Mouse (Mus musculus): ENCODE data around the gene Zmynd8. TPM values are rescaled to one million over a fixed set of nuclear protein-coding genes. Genes with fewer than 3 reads are reported as not detected.

Zmynd8 gene
- total RNA-seq, 1 experiment: 49.7 TPM

- Histone ChIP-seq H3K36me3 (ENCODE audit: control insufficient read depth, insufficient read depth, low read length, poor library complexity, severe bottlenecking) (peaks cover 73% of the 10 kb centered on the region), H3K27ac (ENCODE audit: insufficient read depth, low read depth, low read length, poor library complexity, severe bottlenecking) (peak overlapping the region; percentile 36; the same call in 1 of the 2 replicates)
Measured at GRCm38 (mm10) chr2:165820504-165821095, 78.2 kb downstream of the Zmynd8 start.

GRCm38 (mm10) chr2:165820073-165820472, 78.7 kb downstream of the Zmynd8 start:
- Histone ChIP-seq H3K4me1 (ENCODE audit: control insufficient read depth in 2 of 2, insufficient read depth in 2 of 2, low read length in 2 of 2, poor library complexity in 1 of 2) (peaks cover 4 to 34% of the 10 kb centered on the region in 2 experiments; a peak in 3 of 4 replicates), H3K4me3 (ENCODE audit: insufficient read depth in 1 of 2, low read depth in 1 of 2, low read length in 2 of 2, poor library complexity in 1 of 2, severe bottlenecking in 1 of 2) (no peak overlapping the region), H3K27ac (ENCODE audit: insufficient read depth, low read depth, low read length, poor library complexity, severe bottlenecking) (peak overlapping the region; percentile 24; the same call in 1 of the 2 replicates), H3K9ac (ENCODE audit: insufficient read depth, low read depth, low read length, poor library complexity, severe bottlenecking) (no peak overlapping the region), H3K9me3 (ENCODE audit: control insufficient read depth, insufficient read depth, low read depth, low read length) (no peaks in the 10 kb centered on the region), H3K36me3 (ENCODE audit: control insufficient read depth, insufficient read depth, low read length, poor library complexity, severe bottlenecking) (peaks cover 73% of the 10 kb centered on the region)
- TF ChIP-seq HCFC1 (IDR thresholded peaks at IDR 0.05; ENCODE audit: borderline replicate concordance, insufficient read depth, low read length): no peak
- no peak for TF ChIP-seq ZC3H11A (IDR thresholded peaks at IDR 0.05; ENCODE audit: borderline replicate concordance, low read depth, low read length)
- no peak for TF ChIP-seq MAFK (IDR thresholded peaks at IDR 0.05; ENCODE audit: insufficient read depth, low read depth, low read length)
- TF ChIP-seq CHD2 (IDR thresholded peaks at IDR 0.05; ENCODE audit: low read depth, low read length): no peak
- no peak for TF ChIP-seq ZNF384 (IDR thresholded peaks at IDR 0.05; ENCODE audit: low read depth, low read length)
- in situ Hi-C loops (cut with MboI; ENCODE audit: low sequenced_read_pairs in 2 of 2, unreplicated experiment in 2 of 2): loop anchor here in 1 of 2 experiments (10.0 kb wide), 1 partner anchor 85 kb away; no protein-coding TSS in a partner anchor
- no peak for DNase-seq (ENCODE audit: low read depth, low spot score)

More at GRCm38 (mm10) chr2:165820504-165821095, 78.2 kb downstream of the Zmynd8 start:
- H3K9me3 ChIP-seq (ENCODE audit: control insufficient read depth, insufficient read depth, low read depth, low read length): no peaks in the 10 kb centered on the region
- no peak overlapping the region for H3K9ac ChIP-seq (ENCODE audit: insufficient read depth, low read depth, low read length, poor library complexity, severe bottlenecking)
- in situ Hi-C loops (cut with MboI; ENCODE audit: low sequenced_read_pairs in 2 of 2, unreplicated experiment in 2 of 2): loop anchor here in 1 of 2 experiments (10.0 kb wide), 1 partner anchor 84 kb away; no protein-coding TSS in a partner anchor
- peaks cover 4 to 37% of the 10 kb centered on the region in 2 experiments; a peak in 3 of 4 replicates for H3K4me1 ChIP-seq (ENCODE audit: control insufficient read depth in 2 of 2, insufficient read depth in 2 of 2, low read length in 2 of 2, poor library complexity in 1 of 2)
- TF ChIP-seq HCFC1 (IDR thresholded peaks at IDR 0.05; ENCODE audit: borderline replicate concordance, insufficient read depth, low read length): no peak
- no peak for TF ChIP-seq MAFK (IDR thresholded peaks at IDR 0.05; ENCODE audit: insufficient read depth, low read depth, low read length)
- TF ChIP-seq ZNF384 (IDR thresholded peaks at IDR 0.05; ENCODE audit: low read depth, low read length): no peak
- TF ChIP-seq ZC3H11A (IDR thresholded peaks at IDR 0.05; ENCODE audit: borderline replicate concordance, low read depth, low read length): no peak
- no peak for TF ChIP-seq CHD2 (IDR thresholded peaks at IDR 0.05; ENCODE audit: low read depth, low read length)
- DNase-seq (ENCODE audit: low read depth, low spot score): no peak
- H3K4me3 ChIP-seq (ENCODE audit: insufficient read depth in 1 of 2, low read depth in 1 of 2, low read length in 2 of 2, poor library complexity in 1 of 2, severe bottlenecking in 1 of 2): no peak overlapping the region

GRCm38 (mm10) chr2:165818985-165819948, 79.5 kb downstream of the Zmynd8 start:
- no peak for TF ChIP-seq ZNF384 (IDR thresholded peaks at IDR 0.05; ENCODE audit: low read depth, low read length)
- no peak for TF ChIP-seq HCFC1 (IDR thresholded peaks at IDR 0.05; ENCODE audit: borderline replicate concordance, insufficient read depth, low read length)
- TF ChIP-seq CHD2 (IDR thresholded peaks at IDR 0.05; ENCODE audit: low read depth, low read length): no peak; the same call in 1 of the 2 replicates
- no peak for TF ChIP-seq MAFK (IDR thresholded peaks at IDR 0.05; ENCODE audit: insufficient read depth, low read depth, low read length)
- 0 out of 2 replicates have a peak, but pooled peaks have one; percentile 12 for TF ChIP-seq ZC3H11A (IDR thresholded peaks at IDR 0.05; ENCODE audit: borderline replicate concordance, low read depth, low read length)
- H3K4me3 ChIP-seq (ENCODE audit: insufficient read depth in 1 of 2, low read depth in 1 of 2, low read length in 2 of 2, poor library complexity in 1 of 2, severe bottlenecking in 1 of 2): no peak overlapping the region
- H3K27ac ChIP-seq (ENCODE audit: insufficient read depth, low read depth, low read length, poor library complexity, severe bottlenecking): no peak overlapping the region
- peaks cover 73% of the 10 kb centered on the region for H3K36me3 ChIP-seq (ENCODE audit: control insufficient read depth, insufficient read depth, low read length, poor library complexity, severe bottlenecking)
- in situ Hi-C loops (cut with MboI; ENCODE audit: low sequenced_read_pairs in 2 of 2, unreplicated experiment in 2 of 2): no loop called here
- H3K4me1 ChIP-seq (ENCODE audit: control insufficient read depth in 2 of 2, insufficient read depth in 2 of 2, low read length in 2 of 2, poor library complexity in 1 of 2): peaks cover 4 to 33% of the 10 kb centered on the region in 2 experiments; a peak in 3 of 4 replicates
- peak; percentile 75 for DNase-seq (ENCODE audit: low read depth, low spot score)
- no peaks in the 10 kb centered on the region for H3K9me3 ChIP-seq (ENCODE audit: control insufficient read depth, insufficient read depth, low read depth, low read length)
- H3K9ac ChIP-seq (ENCODE audit: insufficient read depth, low read depth, low read length, poor library complexity, severe bottlenecking): no peak overlapping the region

- Histone ChIP-seq H3K9ac (ENCODE audit: insufficient read depth, low read depth, low read length, poor library complexity, severe bottlenecking) (no peak overlapping the region), H3K9me3 (ENCODE audit: control insufficient read depth, insufficient read depth, low read depth, low read length) (no peaks in the 10 kb centered on the region), H3K4me3 (ENCODE audit: insufficient read depth in 1 of 2, low read depth in 1 of 2, low read length in 2 of 2, poor library complexity in 1 of 2, severe bottlenecking in 1 of 2) (no peak overlapping the region), H3K36me3 (ENCODE audit: control insufficient read depth, insufficient read depth, low read length, poor library complexity, severe bottlenecking) (peaks cover 80% of the 10 kb centered on the region), H3K27ac (ENCODE audit: insufficient read depth, low read depth, low read length, poor library complexity, severe bottlenecking) (no peak overlapping the region), H3K4me1 (ENCODE audit: control insufficient read depth in 2 of 2, insufficient read depth in 2 of 2, low read length in 2 of 2, poor library complexity in 1 of 2) (peaks cover 4 to 35% of the 10 kb centered on the region in 2 experiments; a peak in 3 of 4 replicates)
- TF ChIP-seq MAFK (IDR thresholded peaks at IDR 0.05; ENCODE audit: insufficient read depth, low read depth, low read length) (no peak), CHD2 (IDR thresholded peaks at IDR 0.05; ENCODE audit: low read depth, low read length) (no peak), ZC3H11A (IDR thresholded peaks at IDR 0.05; ENCODE audit: borderline replicate concordance, low read depth, low read length) (no peak), HCFC1 (IDR thresholded peaks at IDR 0.05; ENCODE audit: borderline replicate concordance, insufficient read depth, low read length) (no peak), ZNF384 (IDR thresholded peaks at IDR 0.05; ENCODE audit: low read depth, low read length) (no peak)
- no peak for DNase-seq (ENCODE audit: low read depth, low spot score)
- in situ Hi-C loops (cut with MboI; ENCODE audit: low sequenced_read_pairs in 2 of 2, unreplicated experiment in 2 of 2): no loop called here
Measured at GRCm38 (mm10) chr2:165818570-165818969, 80.2 kb downstream of the Zmynd8 start.

All from ES-E14 (cell line).